Mouse (Mus musculus) skeletal muscle tissue, adult 2 months (tissue): ENCODE measurements around the gene Ccdc189.
"Not testable (repeated sequence)": the region's sequence is repeated elsewhere in the genome, so short reads cannot be mapped to it uniquely, and the experiment has no call there.

Experiments used
- DNase-seq: peaks from one replicate; pipeline ENCODE4 v3.0.0-alpha.2; 2012; ENCODE audit warnings: low read depth, low spot score

Ccdc189 gene

DNA sequence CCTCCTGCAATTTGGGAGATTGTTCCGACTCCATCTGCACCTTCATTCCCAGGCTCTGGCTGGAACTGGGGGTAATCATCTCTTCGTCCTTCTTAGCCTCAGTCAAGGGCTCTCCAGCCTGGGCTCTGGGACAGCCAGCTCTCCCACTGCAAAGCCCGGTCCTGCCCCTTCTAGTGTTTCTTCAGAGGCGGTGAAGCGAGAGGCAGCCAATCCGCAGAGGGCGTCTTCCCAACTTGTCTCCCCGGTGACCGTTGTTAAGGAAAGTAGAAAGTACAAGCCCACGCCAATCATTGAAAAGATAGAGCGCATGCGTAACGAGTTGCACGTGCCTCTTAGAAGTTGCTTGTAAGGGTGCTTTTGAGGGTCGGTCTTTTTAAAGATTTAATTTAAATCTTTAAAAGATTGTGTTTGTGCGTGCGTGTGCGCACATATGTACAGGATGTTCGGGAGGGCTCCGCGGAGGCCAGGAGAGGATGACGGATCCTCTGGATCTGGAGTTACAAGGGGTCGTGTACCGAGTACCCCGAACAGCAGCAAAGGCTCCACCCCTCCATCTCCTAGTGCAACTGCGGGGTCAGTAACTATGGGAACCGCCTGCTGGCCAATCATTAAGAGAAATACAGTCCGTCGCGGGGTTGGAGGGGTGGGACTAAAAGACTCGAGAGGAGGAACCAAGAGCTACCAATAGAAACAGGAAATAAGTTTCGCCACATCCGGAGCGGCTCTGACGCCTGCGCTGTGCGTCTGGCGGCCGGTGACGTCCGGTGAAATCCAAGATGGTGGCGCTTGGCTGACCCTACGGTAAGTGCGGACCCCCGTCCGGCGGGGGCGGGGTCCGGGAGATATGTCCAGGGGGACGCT lies at the start of gene Ccdc189, which contains the start of gene Rnf40:
Ccdc189 (minus strand) TSS at position 585 of the 861 bp plus-strand sequence.
Rnf40 (plus strand) TSS at position 757 of the 861 bp plus-strand sequence.
- peak; percentile 96 for DNase-seq

DNA sequence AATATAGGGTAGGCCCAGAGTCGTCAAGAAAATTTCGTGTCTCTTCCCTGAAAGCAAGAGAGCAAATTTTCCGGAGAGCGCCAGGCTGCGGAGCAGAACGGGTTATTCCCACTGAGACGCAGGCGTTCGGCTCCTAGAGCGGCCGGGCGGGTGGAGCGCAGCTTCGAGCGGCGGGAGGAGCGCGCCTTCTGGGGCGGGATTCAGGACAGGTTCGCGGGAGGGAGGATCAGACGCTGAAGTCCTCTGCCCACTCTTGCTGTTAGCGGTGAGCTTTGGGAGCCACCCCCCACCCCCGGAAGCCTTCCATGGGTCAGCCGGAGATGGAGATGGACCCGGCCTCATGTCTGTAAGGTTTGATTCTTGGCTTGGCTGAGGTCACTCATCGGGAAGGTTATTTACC lies 48.6 kb upstream of the Ccdc189 start:
- peak; percentile 39 for DNase-seq

DNA sequence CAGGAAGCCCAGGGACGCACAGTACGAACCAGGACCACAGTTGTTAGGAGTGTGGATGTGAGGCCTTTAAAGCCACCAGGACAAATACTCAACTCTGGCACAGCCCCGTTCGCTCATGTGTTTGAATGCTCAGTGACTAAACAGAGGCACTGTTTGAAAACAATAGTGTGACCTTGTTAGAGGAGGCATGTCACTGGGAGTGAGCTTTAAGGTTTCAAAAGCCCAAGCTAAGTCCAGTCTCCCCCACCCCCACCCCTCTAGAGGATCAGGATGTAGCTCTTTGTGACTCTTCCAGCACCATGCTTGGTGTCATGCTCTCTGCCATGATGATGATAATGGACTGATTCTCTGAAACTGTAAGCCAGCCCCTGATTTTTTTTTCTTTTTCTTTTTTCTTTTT lies 43.0 kb upstream of the Ccdc189 start:
- DNase-seq, result no peak

DNA sequence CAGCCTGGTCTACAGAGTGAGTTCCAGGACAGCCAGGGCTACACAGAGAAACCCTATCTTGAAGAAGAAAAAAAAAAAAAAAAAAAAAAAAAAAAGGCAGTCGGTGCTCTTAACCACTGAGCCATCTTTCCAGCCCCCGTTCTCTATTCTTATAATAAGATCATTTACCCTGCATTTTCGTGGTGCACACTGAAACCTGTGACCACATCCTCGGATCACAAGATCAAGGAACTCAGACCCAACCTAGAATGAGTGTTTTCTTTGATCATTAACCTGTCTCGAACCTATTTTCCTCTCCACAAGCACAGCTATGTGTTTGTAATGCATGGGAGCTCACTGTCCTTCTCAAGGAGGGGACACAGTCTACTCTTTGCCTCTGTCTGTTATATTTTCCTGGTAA lies 40.3 kb upstream of the Ccdc189 start:
- no peak for DNase-seq

DNA sequence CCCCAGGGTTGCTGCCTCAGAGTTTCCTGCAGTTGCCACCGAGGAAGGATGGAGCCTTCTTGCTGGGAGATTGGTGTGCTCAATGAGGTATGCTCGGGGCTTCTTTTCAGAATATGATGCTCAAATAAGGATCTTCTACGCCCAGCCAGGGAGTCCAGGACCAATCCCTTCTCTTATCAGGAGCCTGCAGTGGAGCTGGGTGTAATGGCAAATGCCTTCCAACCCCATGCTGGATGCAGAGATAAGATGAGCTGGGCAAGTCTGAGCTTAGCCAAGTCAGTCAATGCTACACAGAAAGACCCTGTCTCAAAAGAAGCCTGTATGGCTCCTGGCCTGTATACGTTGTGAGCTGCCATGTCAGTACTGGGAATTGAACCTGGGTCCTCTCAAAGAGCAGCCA lies 38.1 kb upstream of the Ccdc189 start:
- no peak for DNase-seq

DNA sequence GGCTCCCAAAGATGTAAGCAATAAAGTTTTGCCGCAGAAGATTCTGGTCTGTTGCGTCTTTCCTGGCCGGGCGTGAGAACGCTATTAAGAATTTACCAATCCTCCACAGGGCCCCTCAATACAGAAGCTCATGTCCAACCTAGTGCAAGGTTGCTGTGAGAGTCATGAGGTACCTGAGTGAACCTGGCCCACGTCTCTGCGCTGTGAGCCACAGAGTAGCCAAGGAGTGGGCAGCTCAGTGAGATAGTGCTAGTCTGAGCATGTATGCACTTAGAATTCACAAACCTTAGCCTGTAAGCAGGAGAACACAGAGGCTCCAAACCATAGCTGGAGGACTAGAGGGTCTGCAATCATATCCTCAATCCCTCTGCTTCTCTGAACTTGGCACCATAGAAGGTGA lies 37.6 kb upstream of the Ccdc189 start:
- no peak for DNase-seq

DNA sequence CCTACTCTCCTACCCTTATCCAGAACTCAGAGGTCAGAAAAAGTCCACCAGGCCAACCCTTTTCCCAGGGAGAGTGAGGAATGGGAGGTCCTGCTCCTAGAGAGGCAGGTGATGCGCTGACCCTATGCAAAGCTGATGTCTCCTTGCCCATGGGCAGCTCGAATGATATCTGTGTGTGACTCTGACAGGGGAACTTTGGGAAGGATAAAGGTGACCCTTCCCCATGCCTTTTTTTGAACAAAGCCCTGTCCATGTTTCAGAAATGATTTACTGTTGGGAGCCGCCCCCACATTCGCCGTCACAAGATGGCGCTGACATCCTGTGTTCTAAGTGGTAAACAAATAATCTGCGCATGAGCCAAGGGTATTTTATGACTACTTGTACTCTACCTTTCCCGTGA lies 30.0 kb upstream of the Ccdc189 start:
- not testable (repeated sequence) for DNase-seq

DNA sequence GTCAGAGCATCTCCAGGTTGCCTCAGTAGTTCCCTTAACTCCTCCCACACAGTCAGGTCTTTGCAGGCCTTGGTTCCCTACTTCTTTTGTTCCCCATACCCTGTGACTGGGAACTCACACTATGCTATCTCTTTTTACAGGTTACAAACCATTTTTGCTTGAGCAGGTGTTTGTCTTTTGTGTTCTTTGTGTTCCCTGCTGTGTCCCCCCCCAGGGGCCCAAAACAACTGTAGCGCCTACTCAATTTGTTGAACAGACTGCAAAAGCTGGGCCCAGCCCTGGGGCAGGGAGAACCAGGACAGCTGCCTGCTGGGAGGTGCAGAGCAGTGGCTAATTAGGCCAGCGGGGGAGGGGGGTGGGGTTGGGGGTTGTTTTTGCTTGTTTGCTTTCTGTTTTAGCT lies 29.6 kb upstream of the Ccdc189 start:
- DNase-seq, result no peak

DNA sequence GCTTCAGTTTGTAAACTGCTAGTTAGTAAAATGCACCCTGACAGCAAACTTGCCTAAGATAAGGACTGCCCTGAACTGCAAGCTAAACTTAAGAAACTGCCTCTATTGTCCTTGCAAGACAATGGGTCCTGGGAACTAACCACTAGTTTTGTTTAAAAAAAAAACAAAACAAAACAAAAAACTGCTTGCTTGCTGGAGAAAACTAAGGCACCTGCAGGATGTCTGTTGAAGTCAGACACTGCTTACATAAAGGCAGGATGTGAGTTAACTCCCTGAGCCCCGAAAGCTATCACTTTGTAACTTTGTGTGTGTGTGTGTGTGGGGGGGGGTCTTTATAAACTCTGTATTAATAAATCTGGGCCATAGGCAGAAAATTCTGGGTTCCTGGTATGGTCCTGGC lies 28.5 kb upstream of the Ccdc189 start:
- no peak for DNase-seq

DNA sequence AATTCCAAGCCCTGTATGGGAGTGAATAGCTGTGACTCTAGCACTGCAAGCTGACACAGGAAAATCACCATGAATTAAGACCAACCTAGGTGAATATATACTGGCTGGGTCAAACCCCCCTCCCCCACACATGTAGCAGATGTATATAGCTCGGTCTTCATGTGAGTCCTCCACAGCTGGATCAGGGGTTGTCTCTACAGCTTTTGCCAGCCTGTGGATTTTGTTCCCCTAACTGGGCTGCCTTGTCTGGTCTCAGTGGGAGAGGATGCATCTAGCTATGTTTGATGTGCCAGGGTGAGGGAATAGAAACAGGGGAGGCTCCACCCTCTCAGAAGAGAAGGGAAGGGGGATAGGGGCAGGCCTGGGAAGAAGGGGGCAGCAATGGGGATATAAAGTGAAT lies 27.9 kb upstream of the Ccdc189 start:
- no peak for DNase-seq

DNA sequence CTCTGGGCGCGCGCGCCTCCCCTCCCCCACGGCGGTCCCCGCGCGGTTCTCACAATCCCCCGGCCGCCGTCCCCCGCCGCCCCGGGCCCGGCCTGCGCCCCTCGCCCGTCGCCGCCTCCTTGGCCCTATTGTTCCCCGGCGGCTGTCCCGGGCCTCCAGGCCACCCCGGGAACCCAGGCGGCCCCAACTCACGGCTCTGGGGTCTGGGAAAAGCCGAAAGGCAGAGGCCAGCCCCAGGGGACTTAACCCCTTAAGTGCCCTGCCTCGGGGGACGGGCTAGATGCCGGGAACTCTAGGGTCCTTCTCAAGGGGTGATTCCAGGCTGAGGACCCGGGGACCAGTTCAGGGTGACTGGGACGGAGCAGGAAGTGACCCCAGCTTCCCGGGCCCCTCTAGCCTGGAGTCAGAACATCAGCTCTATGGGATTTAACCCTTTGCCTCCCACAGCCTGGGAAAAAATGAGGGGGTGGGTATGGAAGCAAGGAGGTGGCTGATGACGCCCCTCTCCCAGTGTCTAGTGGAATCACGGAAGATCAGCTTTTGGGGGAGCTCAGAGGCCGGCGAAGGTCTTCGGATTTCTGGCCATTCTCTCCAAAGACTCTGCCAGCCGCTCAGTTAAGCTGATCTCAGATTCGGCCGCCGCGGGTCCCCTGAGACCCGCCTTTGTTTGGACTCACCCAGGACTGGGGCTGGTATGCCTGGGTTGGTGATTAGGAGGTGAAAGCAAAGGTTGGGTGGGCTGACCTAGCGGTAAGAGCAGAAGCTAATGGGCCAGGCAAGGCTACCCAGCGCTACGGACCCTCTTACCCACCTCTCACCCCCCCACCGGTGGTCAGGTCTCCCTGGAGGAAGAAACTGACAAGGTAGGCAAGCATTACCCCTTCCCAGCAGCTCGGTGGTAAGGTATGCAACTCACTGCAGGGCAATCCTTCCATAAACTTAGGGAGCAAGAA lies 26.8 kb upstream of the Ccdc189 start, which contains the start of gene Zfp629:
Zfp629 (minus strand) TSS at position 907 of the 953 bp plus-strand sequence.
- DNase-seq, result peak; percentile 43

DNA sequence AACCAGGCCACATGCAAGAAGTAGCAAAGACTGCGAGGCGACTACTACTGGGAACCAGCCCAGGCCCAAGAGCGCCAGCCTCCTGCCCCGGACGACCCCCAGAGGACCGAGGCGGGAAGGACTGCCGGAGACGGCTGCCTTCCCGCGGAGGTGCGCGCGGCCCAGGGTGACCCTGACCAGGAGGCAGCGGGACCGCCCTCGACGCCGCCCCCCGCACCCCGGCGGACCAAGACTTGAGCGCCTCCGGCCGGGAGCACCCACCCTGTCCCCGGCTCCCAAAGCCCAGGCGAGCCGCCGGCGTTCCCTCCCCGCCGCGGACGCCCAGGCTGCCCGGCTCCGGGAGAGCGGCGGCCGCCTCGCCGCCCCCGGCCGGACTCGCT lies 26.1 kb upstream of the Ccdc189 start:
- no peak for DNase-seq

DNA sequence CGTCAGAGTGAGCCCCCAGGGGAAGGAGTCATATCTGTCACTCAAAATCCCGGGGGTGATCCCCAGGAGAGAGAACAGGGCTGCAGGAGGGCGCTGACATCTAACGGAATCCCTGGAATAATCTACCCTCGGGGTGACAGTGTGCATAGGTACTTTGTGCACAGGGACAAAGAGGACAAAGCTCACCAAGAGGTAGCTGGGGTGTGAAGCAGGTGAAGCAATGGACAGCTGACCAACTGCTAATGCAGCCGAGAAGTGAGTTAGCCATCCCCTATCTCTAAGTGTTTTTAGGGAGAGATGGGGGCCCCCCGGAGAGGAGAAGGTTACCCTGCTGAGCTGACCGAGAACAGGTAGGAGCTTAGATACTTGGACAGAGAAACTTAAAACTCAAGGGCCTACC lies 25.7 kb upstream of the Ccdc189 start:
- DNase-seq, result no peak

DNA sequence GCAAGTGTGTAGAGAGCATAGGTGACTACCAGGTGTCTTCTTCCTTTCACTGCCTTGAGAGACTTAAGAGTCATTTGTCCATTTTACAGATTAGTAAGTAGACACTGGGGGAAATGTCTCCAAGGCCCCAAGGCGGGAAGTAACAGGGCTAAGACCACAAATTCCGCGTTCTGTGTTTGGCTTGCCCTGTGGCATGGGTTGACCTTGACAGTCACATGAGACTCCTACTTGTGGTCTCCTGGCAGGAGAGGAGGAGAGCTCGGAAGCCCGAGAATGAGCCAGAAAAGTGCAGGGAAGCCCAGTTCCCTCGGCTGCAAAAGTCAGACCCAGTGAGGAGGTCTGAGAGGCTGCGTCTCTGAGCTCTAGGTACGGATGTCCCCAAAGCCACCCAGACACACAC lies 25.1 kb upstream of the Ccdc189 start:
- DNase-seq, result no peak

DNA sequence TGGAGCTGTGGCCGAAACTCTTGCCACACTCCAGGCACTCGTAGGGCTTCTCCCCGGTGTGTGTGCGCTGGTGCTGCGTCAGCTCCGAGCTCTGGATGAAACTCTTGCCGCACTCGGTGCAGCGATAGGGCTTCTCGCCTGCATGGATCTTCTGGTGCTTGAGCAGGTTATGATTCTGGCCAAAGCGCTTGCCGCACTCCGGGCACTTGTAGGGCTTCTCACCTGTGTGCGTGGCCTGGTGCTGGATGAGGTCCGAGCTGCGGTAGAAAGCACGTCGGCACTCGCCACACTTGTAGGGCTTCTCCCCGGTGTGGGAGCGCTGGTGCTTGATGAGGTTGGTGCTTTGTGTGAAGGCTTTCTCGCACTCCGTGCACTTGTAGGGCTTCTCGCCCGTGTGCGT lies 23.2 kb upstream of the Ccdc189 start:
- DNase-seq, result no peak

DNA sequence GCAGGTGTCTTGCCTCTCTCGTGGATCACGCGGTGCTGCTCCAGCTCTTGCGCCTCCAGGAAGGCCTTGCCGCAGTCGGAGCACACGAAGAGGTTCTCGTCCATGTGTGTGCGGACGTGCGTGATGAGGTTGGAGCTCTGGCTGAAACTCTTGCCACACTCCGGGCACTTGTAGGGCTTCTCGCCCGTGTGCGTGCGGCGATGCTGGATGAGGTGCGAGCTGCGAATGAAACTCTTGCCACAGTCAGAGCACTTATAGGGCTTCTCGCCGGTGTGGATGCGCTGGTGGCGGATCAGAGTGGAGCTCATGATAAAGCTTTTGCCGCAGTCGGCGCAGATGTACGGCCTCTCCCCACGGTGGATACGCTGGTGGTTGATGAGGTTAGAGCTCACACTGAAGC lies 22.6 kb upstream of the Ccdc189 start:
- no peak for DNase-seq

DNA sequence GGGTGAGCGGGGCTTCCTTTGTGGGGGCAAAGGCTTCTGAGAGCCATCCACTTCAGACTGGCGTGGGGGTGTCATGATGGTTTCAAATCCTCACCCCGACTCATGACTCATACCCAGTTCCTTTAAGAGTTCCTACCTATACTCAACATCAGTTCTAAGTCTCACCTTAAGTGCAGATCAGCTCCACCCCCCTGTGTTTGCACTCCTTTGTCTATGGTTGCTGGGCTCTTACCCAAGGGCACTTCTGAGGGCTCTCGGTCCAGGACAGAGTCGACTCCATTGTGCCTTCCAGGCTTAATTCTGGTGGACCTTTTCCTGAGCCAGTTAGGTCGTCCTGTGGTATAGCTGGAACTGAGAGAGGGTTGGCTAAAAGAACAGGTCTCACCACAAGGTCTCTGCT lies 18.8 kb upstream of the Ccdc189 start:
- no peak for DNase-seq

DNA sequence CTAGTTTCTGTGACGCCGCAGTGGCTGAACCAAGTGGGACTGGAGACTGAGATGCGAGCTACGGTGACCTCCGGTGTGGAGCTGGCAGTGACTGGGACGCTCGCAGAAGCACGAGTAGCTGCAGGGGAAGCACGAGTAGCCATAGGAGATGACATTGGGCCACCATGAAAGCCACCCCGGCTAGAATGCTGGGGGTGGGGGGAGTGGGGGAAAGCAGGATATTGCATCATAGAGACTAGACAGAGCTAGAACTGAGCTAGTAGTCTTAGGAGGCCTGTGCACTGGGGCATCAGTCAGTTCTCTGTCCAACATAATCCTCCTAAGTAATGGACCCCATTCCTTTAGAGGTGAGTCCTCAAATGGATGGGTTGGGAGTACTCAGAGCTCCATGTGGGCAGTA lies 15.9 kb upstream of the Ccdc189 start:
- DNase-seq, result no peak

DNA sequence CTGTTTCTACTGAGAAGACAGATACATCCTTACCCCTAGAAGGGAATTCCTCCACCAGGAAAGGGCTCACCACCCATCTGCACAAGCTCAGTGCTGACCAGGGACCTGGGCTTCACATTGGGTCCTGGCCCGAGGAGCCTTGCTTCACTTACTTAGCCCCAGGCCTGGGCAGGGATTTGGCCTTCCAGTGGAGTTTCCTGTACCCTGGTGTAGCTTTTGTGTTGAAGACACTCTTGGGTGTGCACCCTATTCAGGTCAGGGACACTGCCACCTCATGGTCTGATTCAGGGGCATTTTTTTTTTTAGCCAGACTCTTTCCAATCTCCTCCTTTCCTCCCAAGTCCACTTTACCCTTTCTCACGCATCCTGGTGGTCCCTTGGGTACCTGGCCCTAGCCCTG lies 14.5 kb upstream of the Ccdc189 start:
- no peak for DNase-seq

DNA sequence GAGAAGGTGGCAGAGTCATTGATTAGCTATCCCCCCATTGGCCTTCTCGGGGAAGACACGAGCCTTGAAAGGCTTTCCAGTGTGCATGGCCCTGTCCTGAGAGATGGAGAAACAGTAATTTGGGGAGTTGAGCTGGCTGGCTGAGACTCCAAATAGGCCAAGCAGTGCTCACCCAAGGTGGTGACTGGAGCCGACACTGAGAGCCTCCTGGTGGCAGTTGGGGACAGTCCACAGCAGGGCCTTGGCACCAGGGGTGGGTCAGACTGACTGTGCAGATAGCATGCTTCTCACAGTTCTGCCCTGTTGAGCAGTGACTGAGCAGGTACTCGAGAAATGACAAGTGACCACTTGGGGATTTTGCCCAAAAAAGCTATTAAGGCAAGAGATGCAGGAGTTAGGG lies 13.3 kb upstream of the Ccdc189 start:
- no peak for DNase-seq

DNA sequence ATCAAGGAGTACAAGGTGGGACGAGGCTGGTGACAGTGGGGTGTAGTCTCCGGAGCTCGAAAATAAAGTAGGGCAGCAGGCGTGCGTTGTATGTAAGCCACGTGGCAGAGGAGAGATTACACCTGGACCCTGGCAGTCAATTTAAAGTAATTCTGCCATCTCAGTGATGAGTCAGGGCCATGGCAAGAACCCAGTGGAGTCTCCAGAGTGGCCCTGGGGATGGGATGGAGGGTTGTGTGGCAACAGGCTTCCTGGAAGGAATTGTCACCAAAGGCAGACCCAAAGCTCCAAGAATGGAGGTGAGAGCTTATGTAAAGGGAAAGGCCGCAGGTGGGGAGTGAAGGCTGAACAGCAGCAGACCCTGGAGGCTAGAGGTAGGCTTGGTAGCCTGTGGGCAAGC lies 12.2 kb upstream of the Ccdc189 start:
- no peak for DNase-seq

DNA sequence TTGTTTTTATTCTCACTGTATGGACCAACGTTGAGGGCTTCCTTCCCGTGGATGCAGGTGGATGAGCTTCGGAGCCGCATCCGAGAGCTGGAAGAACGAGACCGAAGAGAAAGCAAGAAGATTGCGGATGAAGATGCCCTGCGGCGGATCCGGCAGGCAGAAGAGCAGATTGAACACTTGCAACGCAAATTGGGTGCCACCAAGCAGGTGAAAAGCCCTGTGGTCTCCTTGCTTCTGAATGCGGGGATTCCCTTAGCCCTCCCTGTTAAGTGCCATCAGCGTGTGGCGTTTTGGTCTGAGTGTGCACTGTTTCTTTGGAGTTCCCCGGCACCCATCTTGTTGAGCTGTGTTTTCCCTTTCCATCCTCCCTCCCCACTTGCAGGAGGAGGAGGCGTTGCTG lies 8.4 kb upstream of the Ccdc189 start:
- DNase-seq, result no peak

DNA sequence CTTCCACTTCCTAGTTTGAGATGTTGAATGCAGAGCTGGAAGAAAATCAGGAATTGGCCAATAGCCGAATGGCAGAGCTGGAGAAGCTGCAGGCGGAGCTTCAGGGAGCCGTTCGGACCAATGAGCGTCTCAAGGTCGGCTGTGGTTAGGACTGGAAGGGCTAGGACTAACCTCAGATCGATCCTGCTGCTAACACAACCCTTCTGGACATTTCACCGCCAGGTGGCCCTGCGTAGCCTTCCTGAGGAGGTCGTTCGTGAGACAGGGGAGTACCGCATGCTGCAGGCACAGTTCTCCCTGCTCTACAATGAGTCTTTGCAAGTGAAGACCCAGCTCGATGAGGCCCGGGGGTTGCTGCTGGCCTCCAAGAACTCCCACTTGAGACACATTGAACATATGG lies 4.2 kb upstream of the Ccdc189 start:
- no peak for DNase-seq
